Mouse (Mus musculus): ENCODE measurements at regions not wholly inside any gene's neighbourhood (a gene's known extent, or its start where the extent isn't known, plus 50 kb on each side); places are given as distances from the start of the nearest gene placed in this dataset.

DNA sequence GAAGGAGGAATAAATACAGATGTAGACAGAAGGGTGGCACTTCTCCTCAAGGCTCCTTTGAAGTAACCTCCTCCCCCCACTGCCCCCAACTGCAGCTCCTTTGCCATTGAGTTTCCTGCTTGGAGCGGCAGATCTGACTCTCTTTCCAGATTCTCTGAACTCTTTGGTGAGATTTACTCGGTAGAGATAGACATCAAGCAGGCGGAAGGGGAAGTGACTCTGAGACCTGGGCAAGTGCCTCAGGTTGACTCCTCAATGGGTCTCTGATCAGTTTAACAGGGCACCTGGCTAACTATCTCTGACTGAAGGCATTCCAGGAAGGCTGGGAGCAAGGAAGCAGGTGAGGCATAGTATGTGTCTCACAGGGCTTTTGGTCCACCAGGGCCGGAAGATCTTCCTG lies 73.6 kb upstream of the Pmepa1 start:
- H3K4me2 ChIP-seq (replicated peaks; ENCODE audit: low read depth, low read length): no peak overlapping the region
- H3K36me3 ChIP-seq (ENCODE audit: insufficient read depth, low read length): no peaks in the 10 kb centered on the region
- no peak overlapping the region for H3K9ac ChIP-seq (replicated peaks; ENCODE audit: low read depth)
- no peak for TF ChIP-seq CTCF (IDR thresholded peaks at IDR 0.05)
- TF ChIP-seq EP300 (IDR thresholded peaks at IDR 0.05): no peak
- no peak overlapping the region for H3K27ac ChIP-seq (ENCODE audit: low read length)
- no peak overlapping the region for H3K4me3 ChIP-seq (ENCODE audit: low read depth, low read length)
- H3K4me1 ChIP-seq (ENCODE audit: insufficient read depth, low read depth, low read length): peaks cover 7% of the 10 kb centered on the region; the same call in 1 of the 2 replicates
- DNase-seq (ENCODE audit: low spot score): no peak
- ATAC-seq: no peak
- 77% methylated on average over 4 of the region's 4 CpGs for WGBS
- no peaks in the 10 kb centered on the region for H3K27me3 ChIP-seq (replicated peaks; ENCODE audit: insufficient read depth, low read length)
- no peaks in the 10 kb centered on the region for H3K9me3 ChIP-seq (ENCODE audit: low read length)

DNA sequence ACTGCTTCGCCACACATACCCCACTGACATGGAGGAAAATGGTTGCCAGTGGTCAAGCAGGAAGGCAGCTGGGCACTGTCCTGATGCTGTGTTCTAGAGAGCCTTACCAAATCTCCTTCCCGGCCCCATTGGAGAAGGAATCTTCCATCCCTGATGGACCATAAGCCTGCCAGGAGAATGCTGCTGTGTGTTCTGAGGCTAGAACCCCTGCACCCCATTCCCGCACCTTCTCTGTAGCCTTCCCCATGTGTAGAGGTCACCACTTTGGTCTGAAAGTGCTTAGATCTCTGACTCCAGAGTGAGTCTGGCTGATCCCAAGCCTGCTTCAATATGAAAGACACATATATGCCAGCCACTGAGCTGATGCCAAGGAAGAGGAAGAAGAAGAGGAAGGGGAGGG lies 74.1 kb upstream of the Pmepa1 start:
- no peak overlapping the region for H3K4me2 ChIP-seq (replicated peaks; ENCODE audit: low read depth, low read length)
- ATAC-seq (no peak), DNase-seq (ENCODE audit: low spot score) (no peak)
- H3K9me3 ChIP-seq (ENCODE audit: low read length): no peaks in the 10 kb centered on the region
- WGBS: 94% methylated on average over 3 of the region's 3 CpGs
- no peaks in the 10 kb centered on the region for H3K27me3 ChIP-seq (replicated peaks; ENCODE audit: insufficient read depth, low read length)
- no peak overlapping the region for H3K9ac ChIP-seq (replicated peaks; ENCODE audit: low read depth)
- no peak overlapping the region for H3K4me3 ChIP-seq (ENCODE audit: low read depth, low read length)
- no peak overlapping the region for H3K27ac ChIP-seq (ENCODE audit: low read length)
- H3K36me3 ChIP-seq (ENCODE audit: insufficient read depth, low read length): no peaks in the 10 kb centered on the region
- TF ChIP-seq EP300 (IDR thresholded peaks at IDR 0.05) (no peak), CTCF (IDR thresholded peaks at IDR 0.05) (no peak)
- H3K4me1 ChIP-seq (ENCODE audit: insufficient read depth, low read depth, low read length): peaks cover 7% of the 10 kb centered on the region; the same call in 1 of the 2 replicates

DNA sequence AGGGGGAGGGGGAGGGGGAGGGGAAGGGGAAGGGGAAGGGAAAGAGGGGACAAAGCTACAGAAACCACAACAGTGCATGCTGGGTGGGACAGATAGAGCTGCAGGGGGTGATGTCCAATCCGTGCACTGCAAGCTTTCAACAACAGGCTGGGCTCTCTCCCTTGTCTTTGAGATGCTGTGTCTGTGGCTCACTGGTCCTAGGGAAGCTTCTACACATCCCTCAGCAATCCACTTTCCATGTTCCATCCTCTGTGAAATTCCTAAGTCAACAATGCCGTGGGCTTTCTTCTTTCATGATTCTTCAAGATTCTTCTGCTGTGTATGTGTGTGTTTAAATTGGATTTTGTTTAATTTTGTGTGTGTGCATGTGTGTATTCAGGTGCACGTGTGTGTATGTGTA lies 74.5 kb upstream of the Pmepa1 start:
- H3K36me3 ChIP-seq (ENCODE audit: insufficient read depth, low read length): no peaks in the 10 kb centered on the region
- no peak overlapping the region for H3K4me2 ChIP-seq (replicated peaks; ENCODE audit: low read depth, low read length)
- H3K9ac ChIP-seq (replicated peaks; ENCODE audit: low read depth): no peak overlapping the region
- H3K9me3 ChIP-seq (ENCODE audit: low read length): no peaks in the 10 kb centered on the region
- no peak for TF ChIP-seq EP300 (IDR thresholded peaks at IDR 0.05)
- TF ChIP-seq CTCF (IDR thresholded peaks at IDR 0.05): no peak
- no peak overlapping the region for H3K27ac ChIP-seq (ENCODE audit: low read length)
- H3K4me1 ChIP-seq (ENCODE audit: insufficient read depth, low read depth, low read length): peaks cover 7% of the 10 kb centered on the region; the same call in 1 of the 2 replicates
- no peak overlapping the region for H3K4me3 ChIP-seq (ENCODE audit: low read depth, low read length)
- H3K27me3 ChIP-seq (replicated peaks; ENCODE audit: insufficient read depth, low read length): no peaks in the 10 kb centered on the region
- 57% methylated on average over 3 of the region's 3 CpGs for WGBS
- ATAC-seq (no peak), DNase-seq (ENCODE audit: low spot score) (no peak)

DNA sequence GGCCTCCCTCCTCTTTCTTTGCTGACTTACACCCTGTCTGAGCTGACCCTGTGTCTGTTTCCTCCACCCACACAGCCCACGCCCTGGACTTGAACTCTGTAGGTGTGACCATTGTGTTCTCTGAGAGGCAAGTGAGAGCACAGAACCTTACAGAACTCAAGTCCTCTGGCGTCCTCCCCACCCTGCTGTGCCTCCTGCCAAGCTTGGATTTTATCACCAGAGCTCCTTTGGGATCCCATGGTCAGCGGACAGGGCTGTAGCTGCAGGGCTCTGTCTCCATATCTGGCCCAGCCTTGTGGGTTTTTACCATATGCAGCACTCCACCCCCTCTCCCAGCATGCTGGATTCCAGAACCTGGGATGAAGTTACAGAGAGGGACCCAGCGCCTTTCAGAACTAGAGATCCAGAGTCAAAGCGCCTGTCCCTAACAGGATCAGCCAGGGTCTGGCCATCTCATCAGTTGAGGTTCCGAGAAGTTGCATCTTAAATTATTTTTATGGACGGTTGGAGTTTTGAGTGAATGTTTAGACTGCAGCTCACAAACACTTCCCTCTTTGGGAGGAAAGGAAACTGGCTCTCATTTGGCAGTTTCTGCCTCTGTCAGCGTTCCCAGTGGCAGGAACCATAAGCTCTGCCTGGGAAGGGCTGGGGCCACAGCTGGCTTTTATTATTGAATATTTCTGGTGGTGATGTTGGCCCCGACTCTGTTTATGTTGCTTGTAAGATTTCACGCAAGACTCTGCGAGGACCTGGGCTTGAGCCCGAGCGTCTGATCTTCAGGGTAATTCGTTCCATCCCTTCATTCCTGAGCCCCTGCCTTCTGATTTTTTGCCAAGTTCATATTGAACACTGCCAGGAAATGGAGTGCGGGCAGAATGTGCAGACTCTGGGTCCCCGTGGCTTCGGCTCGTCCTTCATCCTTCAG lies 75.8 kb upstream of the Pmepa1 start:
- no peak overlapping the region for H3K4me3 ChIP-seq (ENCODE audit: low read depth, low read length)
- 31% methylated on average over 18 of the region's 18 CpGs for WGBS
- peaks cover 7% of the 10 kb centered on the region; the same call in 1 of the 2 replicates for H3K4me1 ChIP-seq (ENCODE audit: insufficient read depth, low read depth, low read length)
- no peak overlapping the region for H3K4me2 ChIP-seq (replicated peaks; ENCODE audit: low read depth, low read length)
- H3K36me3 ChIP-seq (ENCODE audit: insufficient read depth, low read length): no peaks in the 10 kb centered on the region
- TF ChIP-seq CTCF (IDR thresholded peaks at IDR 0.05): no peak; the same call in 1 of the 2 replicates
- peak; percentile 67 for TF ChIP-seq EP300 (IDR thresholded peaks at IDR 0.05)
- H3K27ac ChIP-seq (ENCODE audit: low read length): peak overlapping the region; percentile 64
- H3K9me3 ChIP-seq (ENCODE audit: low read length): no peaks in the 10 kb centered on the region
- no peaks in the 10 kb centered on the region for H3K27me3 ChIP-seq (replicated peaks; ENCODE audit: insufficient read depth, low read length)
- peak; percentile 84 for ATAC-seq
- peak; percentile 90 for DNase-seq (ENCODE audit: low spot score)
- no peak overlapping the region for H3K9ac ChIP-seq (replicated peaks; ENCODE audit: low read depth)

DNA sequence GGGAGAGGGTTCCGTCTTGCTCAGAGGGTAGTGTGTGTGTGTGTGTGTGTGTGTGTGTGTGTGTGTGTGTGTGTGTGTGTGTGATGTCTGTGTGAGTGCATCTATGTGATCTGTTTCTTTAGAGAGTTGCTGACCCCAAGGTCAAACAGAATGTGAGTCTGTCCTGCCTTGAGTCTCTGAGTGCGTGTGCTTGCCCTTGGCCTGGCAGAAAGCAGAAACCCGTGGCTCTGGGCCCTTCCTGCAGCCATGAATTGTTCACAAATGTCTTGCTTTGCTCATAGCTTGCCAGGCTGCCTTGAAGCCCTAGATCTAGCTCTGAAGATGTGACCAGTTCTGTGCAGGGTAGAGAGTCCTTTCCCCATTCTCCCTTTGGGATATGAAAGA lies 76.4 kb upstream of the Pmepa1 start:
- Histone ChIP-seq H3K9me3 (ENCODE audit: low read length) (no peaks in the 10 kb centered on the region), H3K4me2 (replicated peaks; ENCODE audit: low read depth, low read length) (no peak overlapping the region), H3K4me3 (ENCODE audit: low read depth, low read length) (no peak overlapping the region), H3K27ac (ENCODE audit: low read length) (peak overlapping the region; percentile 64), H3K36me3 (ENCODE audit: insufficient read depth, low read length) (no peaks in the 10 kb centered on the region), H3K9ac (replicated peaks; ENCODE audit: low read depth) (no peak overlapping the region), H3K4me1 (ENCODE audit: insufficient read depth, low read depth, low read length) (peaks cover 7% of the 10 kb centered on the region; the same call in 1 of the 2 replicates), H3K27me3 (replicated peaks; ENCODE audit: insufficient read depth, low read length) (no peaks in the 10 kb centered on the region)
- DNase-seq (ENCODE audit: low spot score) (no peak), ATAC-seq (peak; percentile 18; the same call in 1 of the 2 replicates)
- 22% methylated on average over 3 of the region's 3 CpGs for WGBS
- TF ChIP-seq EP300 (IDR thresholded peaks at IDR 0.05) (no peak), CTCF (IDR thresholded peaks at IDR 0.05) (no peak)

DNA sequence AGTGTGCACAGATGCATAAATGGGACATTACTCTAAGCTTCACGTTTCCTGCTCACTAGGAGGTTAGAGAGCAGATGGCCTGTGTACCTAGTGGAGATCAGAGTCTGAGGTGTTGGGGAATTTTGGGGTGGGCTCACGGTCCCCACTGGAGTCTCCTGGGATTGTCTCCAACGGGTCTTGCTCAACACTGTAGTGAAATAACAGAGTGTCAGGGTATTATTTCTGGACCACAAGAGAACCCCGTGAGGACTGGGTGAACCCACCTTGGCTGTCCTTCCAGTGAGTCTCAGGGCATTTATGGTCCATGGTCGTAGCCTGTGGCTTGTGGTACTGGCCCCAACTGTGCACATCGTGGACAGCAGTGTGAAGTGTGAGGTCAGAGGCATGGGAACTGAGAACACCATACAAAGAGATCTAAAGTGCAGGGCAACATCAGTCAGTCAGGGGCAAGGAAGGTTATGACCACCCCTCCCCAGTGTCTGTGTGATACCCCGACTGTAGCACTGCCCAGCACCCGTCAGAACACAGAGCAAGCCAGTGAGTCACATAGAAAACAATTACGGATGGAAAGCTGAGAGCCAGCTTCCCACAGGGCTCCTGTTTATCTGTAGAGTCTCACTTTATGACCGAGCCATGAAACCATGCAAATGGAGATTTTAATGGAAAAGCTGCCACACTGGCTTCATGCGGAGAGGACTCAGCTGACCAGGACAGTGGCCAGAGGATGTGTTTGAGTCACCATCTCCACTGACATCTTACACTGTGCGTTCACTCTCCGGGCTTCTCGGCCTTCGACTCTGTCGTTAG lies 77.3 kb upstream of the Pmepa1 start:
- Histone ChIP-seq H3K9me3 (ENCODE audit: low read length) (no peaks in the 10 kb centered on the region), H3K9ac (replicated peaks; ENCODE audit: low read depth) (no peak overlapping the region), H3K4me3 (ENCODE audit: low read depth, low read length) (no peak overlapping the region), H3K27me3 (replicated peaks; ENCODE audit: insufficient read depth, low read length) (no peaks in the 10 kb centered on the region), H3K4me2 (replicated peaks; ENCODE audit: low read depth, low read length) (no peak overlapping the region), H3K36me3 (ENCODE audit: insufficient read depth, low read length) (no peaks in the 10 kb centered on the region), H3K27ac (ENCODE audit: low read length) (peak overlapping the region; percentile 64; the same call in 1 of the 2 replicates), H3K4me1 (ENCODE audit: insufficient read depth, low read depth, low read length) (peaks cover 7% of the 10 kb centered on the region; the same call in 1 of the 2 replicates)
- WGBS: 69% methylated on average over 16 of the region's 16 CpGs
- DNase-seq (ENCODE audit: low spot score) (peak; percentile 26), ATAC-seq (peak; percentile 8)
- TF ChIP-seq EP300 (IDR thresholded peaks at IDR 0.05): no peak
- TF ChIP-seq CTCF (IDR thresholded peaks at IDR 0.05): no peak

All from lung, postnatal 0 days (tissue).